Mouse (Mus musculus) heart, embryonic 16.5 days (tissue): ENCODE measurements at regions not wholly inside any gene's neighbourhood (a gene's known extent, or its start where the extent isn't known, plus 50 kb on each side); places are given as distances from the start of the nearest gene placed in this dataset.
A peak's percentile ranks its signal among the peaks of the same experiment; 100 is the strongest.

Source experiments
- ATAC-seq: fragments of 200-750 bp; cut with Nextera tagmentation; replicated peaks from 2 replicates; pipeline ENCODE4 v1.8.0; 2017; ENCODE audit warnings: moderate number of reproducible peaks; ENCODE audit not compliant: insufficient read depth, low FRiP score; ENCODE audit errors: extremely low read depth
- H3K27ac ChIP-seq: fragments of 300-500 bp; sonication (generic); 2 replicates; pipeline ENCODE4 v1.5.1; 2014; ENCODE audit warnings: mild to moderate bottlenecking, low read length, control low read depth, moderate library complexity
- H3K27me3 ChIP-seq: fragments of 300-500 bp; sonication (generic); 2 replicates; pipeline ENCODE4 v1.6.1; 2014; ENCODE audit warnings: low read length, mixed read lengths; ENCODE audit not compliant: control insufficient read depth, insufficient read depth
- H3K36me3 ChIP-seq: fragments of 300-500 bp; sonication (generic); 2 replicates; pipeline ENCODE4 v1.6.1; 2014; ENCODE audit not compliant: control insufficient read depth, insufficient read depth
- H3K4me1 ChIP-seq: fragments of 300-500 bp; sonication (generic); 2 replicates; pipeline ENCODE4 v1.6.1; 2014; ENCODE audit warnings: low read length, mixed read lengths; ENCODE audit not compliant: control insufficient read depth, insufficient read depth
- H3K4me2 ChIP-seq: fragments of 300-500 bp; sonication (generic); 2 replicates; pipeline ENCODE4 v1.6.1; 2014; ENCODE audit warnings: low read depth, mild to moderate bottlenecking, control low read depth, low read length
- H3K4me3 ChIP-seq: fragments of 300-500 bp; sonication (generic); 2 replicates; pipeline ENCODE4 v1.5.1; 2014; ENCODE audit warnings: mild to moderate bottlenecking, control low read depth, low read length
- H3K9ac ChIP-seq: fragments of 300-500 bp; sonication (generic); 2 replicates; pipeline ENCODE4 v1.6.1; 2014; ENCODE audit warnings: low read length, control low read depth
- H3K9me3 ChIP-seq: fragments of 300-500 bp; sonication (generic); replicated peaks from 2 replicates; pipeline ENCODE4 v1.6.1; 2016; ENCODE audit warnings: low read length; ENCODE audit not compliant: control insufficient read depth
- WGBS: fragments of 180-500 bp; shearing (Covaris S2); extraction: QIAGEN DNeasy Blood & Tissue Kit; methylation state at CpG from one replicate; pipeline ENCODE4 v1.1.7; 2014; 5-methylcytosine and 5-hydroxymethylcytosine counted together

- no peaks in the 10 kb centered on the region for H3K36me3 ChIP-seq
- no peaks in the 10 kb centered on the region for H3K9me3 ChIP-seq
- no peak overlapping the region for H3K4me3 ChIP-seq
- H3K4me2 ChIP-seq: no peak overlapping the region
- H3K27ac ChIP-seq: no peak overlapping the region
- H3K4me1 ChIP-seq: no peaks in the 10 kb centered on the region
- no peak overlapping the region for H3K9ac ChIP-seq
- no peak for ATAC-seq
- no peaks in the 10 kb centered on the region for H3K27me3 ChIP-seq
- 84% methylated on average over 3 of the region's 3 CpGs for WGBS
Observed at GRCm38 (mm10) chr10:21777103-21777502, 104.9 kb upstream of the Sgk1 start.

GRCm38 (mm10) chr10:21783478-21783877 lies 98.5 kb upstream of the Sgk1 start:
- Histone ChIP-seq H3K27me3 (no peaks in the 10 kb centered on the region), H3K27ac (no peak overlapping the region), H3K36me3 (no peaks in the 10 kb centered on the region), H3K9ac (no peak overlapping the region), H3K4me1 (no peaks in the 10 kb centered on the region), H3K4me3 (no peak overlapping the region), H3K9me3 (no peaks in the 10 kb centered on the region), H3K4me2 (no peak overlapping the region)
- WGBS: 65% methylated on average over 7 of the region's 7 CpGs
- ATAC-seq: peak; percentile 55; the same call in 1 of the 2 replicates

- H3K9me3 ChIP-seq: no peaks in the 10 kb centered on the region
- no peak overlapping the region for H3K9ac ChIP-seq
- no peak overlapping the region for H3K4me3 ChIP-seq
- H3K27me3 ChIP-seq: no peaks in the 10 kb centered on the region
- H3K4me2 ChIP-seq: no peak overlapping the region
- no peaks in the 10 kb centered on the region for H3K36me3 ChIP-seq
- WGBS: 81% methylated on average over 4 of the region's 4 CpGs
- no peak for ATAC-seq
- H3K4me1 ChIP-seq: no peaks in the 10 kb centered on the region; the same call in 1 of the 2 replicates
- no peak overlapping the region for H3K27ac ChIP-seq
Observed at GRCm38 (mm10) chr10:21785110-21785509, 96.9 kb upstream of the Sgk1 start.

GRCm38 (mm10) chr10:21785785-21786184 lies 96.2 kb upstream of the Sgk1 start:
- Histone ChIP-seq H3K9me3 (no peaks in the 10 kb centered on the region), H3K4me1 (no peaks in the 10 kb centered on the region; the same call in 1 of the 2 replicates), H3K27me3 (no peaks in the 10 kb centered on the region), H3K27ac (no peak overlapping the region), H3K4me3 (no peak overlapping the region), H3K9ac (no peak overlapping the region), H3K4me2 (no peak overlapping the region), H3K36me3 (no peaks in the 10 kb centered on the region)
- 59% methylated on average over 5 of the region's 5 CpGs for WGBS
- no peak for ATAC-seq

- Histone ChIP-seq H3K27me3 (no peaks in the 10 kb centered on the region), H3K36me3 (no peaks in the 10 kb centered on the region), H3K9ac (no peak overlapping the region), H3K4me1 (no peaks in the 10 kb centered on the region; the same call in 1 of the 2 replicates), H3K27ac (no peak overlapping the region), H3K4me3 (no peak overlapping the region), H3K4me2 (no peak overlapping the region), H3K9me3 (no peaks in the 10 kb centered on the region)
- no peak for ATAC-seq
- WGBS: 45% methylated on average over 17 of the region's 17 CpGs
Observed at GRCm38 (mm10) chr10:21789847-21790530, 92.0 kb upstream of the Sgk1 start.

- Histone ChIP-seq H3K27me3 (no peaks in the 10 kb centered on the region), H3K4me2 (no peak overlapping the region), H3K36me3 (no peaks in the 10 kb centered on the region), H3K9ac (no peak overlapping the region), H3K4me1 (no peaks in the 10 kb centered on the region; the same call in 1 of the 2 replicates), H3K4me3 (no peak overlapping the region), H3K9me3 (no peaks in the 10 kb centered on the region), H3K27ac (no peak overlapping the region)
- ATAC-seq: 0 out of 2 replicates have a peak, but pooled peaks have one; percentile 23
- 74% methylated on average over 3 of the region's 3 CpGs for WGBS
Observed at GRCm38 (mm10) chr10:21790991-21791390, 91.0 kb upstream of the Sgk1 start.

GRCm38 (mm10) chr10:21792431-21792830 lies 89.6 kb upstream of the Sgk1 start:
- H3K9ac ChIP-seq: no peak overlapping the region
- no peak overlapping the region for H3K4me3 ChIP-seq
- no peak overlapping the region for H3K27ac ChIP-seq
- no peaks in the 10 kb centered on the region; the same call in 1 of the 2 replicates for H3K4me1 ChIP-seq
- H3K4me2 ChIP-seq: no peak overlapping the region
- no peaks in the 10 kb centered on the region for H3K9me3 ChIP-seq
- 51% methylated on average over 10 of the region's 10 CpGs for WGBS
- H3K36me3 ChIP-seq: no peaks in the 10 kb centered on the region
- H3K27me3 ChIP-seq: no peaks in the 10 kb centered on the region
- ATAC-seq: no peak

GRCm38 (mm10) chr10:21793641-21794040 lies 88.3 kb upstream of the Sgk1 start:
- WGBS: 88% methylated on average over 11 of the region's 11 CpGs
- Histone ChIP-seq H3K27me3 (no peaks in the 10 kb centered on the region), H3K27ac (no peak overlapping the region)

GRCm38 (mm10) chr10:21796386-21796785 lies 85.6 kb upstream of the Sgk1 start:
- Histone ChIP-seq H3K9me3 (no peaks in the 10 kb centered on the region), H3K4me2 (no peak overlapping the region), H3K9ac (no peak overlapping the region), H3K27me3 (no peaks in the 10 kb centered on the region), H3K36me3 (no peaks in the 10 kb centered on the region), H3K4me3 (no peak overlapping the region), H3K27ac (no peak overlapping the region), H3K4me1 (no peaks in the 10 kb centered on the region)
- WGBS: 93% methylated on average over 4 of the region's 4 CpGs
- no peak for ATAC-seq

More at GRCm38 (mm10) chr10:21793641-21794040, 88.3 kb upstream of the Sgk1 start:
- Histone ChIP-seq H3K36me3 (no peaks in the 10 kb centered on the region), H3K4me1 (no peaks in the 10 kb centered on the region; the same call in 1 of the 2 replicates), H3K4me3 (no peak overlapping the region), H3K9me3 (no peaks in the 10 kb centered on the region), H3K9ac (no peak overlapping the region), H3K4me2 (no peak overlapping the region)
- ATAC-seq: no peak
